Mouse (Mus musculus): ENCODE data around the gene Coro2a.

DNA sequence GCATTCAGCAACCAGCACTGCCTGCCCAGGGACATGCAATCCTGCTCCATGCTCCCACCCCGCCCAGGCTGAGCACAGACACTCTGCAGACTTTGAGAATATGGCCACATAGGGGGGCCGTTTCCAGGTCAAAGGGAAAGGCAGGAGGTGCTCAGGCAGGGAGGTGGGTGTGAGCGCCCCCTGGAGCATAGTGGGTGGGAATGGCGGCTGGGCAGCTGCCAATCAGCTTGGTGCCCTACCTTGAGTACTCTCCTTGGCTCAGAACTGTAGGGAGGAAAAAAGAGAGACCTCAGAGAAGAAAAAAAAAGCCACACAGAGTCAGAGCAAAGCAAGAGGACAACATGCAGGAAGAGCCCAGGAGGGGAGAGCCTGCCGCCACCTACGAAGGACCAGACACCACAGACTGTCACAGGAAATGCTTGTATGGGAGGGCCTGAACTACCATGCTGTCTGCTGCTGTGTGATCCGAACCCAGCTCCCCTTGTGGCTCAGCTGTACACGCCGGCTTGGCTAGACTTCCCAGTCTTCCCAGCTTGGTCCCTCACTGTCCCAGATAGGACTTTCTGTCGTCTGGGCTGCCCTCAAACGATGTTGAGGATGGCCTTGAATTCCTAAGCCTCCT, 16.3 kb upstream of the Coro2a start:
- TF ChIP-seq CTCF (IDR thresholded peaks at IDR 0.05; ENCODE audit: extremely low read depth, insufficient read depth, low read length): no peak
- TF ChIP-seq POLR2A (IDR thresholded peaks at IDR 0.05; ENCODE audit: extremely low read depth, insufficient read depth, low read length): no peak

All from cortical plate, adult 2 months (tissue).